Mouse (Mus musculus): ENCODE data around the gene Lpar5.

DNA sequence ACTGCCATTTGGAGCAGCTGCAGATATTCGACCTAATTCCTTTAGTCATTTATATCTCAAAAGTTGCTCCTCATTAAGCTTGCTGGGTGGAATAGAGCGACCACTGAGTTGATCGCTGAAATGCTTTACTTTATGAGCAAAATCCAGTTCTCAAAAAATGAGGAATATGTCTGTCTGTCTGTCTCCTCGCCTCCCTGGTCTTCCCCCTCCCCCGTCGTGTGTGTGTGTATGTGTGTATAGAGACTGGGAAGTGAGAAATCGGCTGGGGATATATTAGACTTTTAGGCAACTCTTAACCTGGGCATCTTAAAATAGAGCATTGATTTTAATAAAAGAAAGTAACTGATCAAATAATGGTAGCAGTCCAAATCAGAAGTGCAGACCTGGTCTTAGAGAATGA, 27.5 kb upstream of the Lpar5 start:
- TF ChIP-seq CTCF (IDR thresholded peaks at IDR 0.05; ENCODE audit: low read depth, low read length) (no peak), POLR2A (IDR thresholded peaks at IDR 0.05; ENCODE audit: borderline replicate concordance, low read depth, low read length) (no peak)

All from bone marrow macrophage, adult 2 months (primary cell).